Mouse (Mus musculus) forebrain, postnatal 0 days (tissue): ENCODE results near the gene Wdr59. TPM values are rescaled to one million over a fixed set of nuclear protein-coding genes. Genes with fewer than 3 reads are reported as not detected.

Experiments
- ATAC-seq: fragments of 200-750 bp; cut with Nextera tagmentation; 2 replicates; pipeline ENCODE4 v1.8.0; 2017; ENCODE audit warnings: mild to moderate bottlenecking, moderate library complexity
- DNase-seq: peaks from one replicate; pipeline ENCODE4 v3.0.0-alpha.2; 2015
- H3K27ac ChIP-seq: fragments of 300-500 bp; sonication (generic); 2 replicates; pipeline ENCODE4 v1.5.1; 2014; ENCODE audit warnings: low read depth, mild to moderate bottlenecking, antibody characterized with exemption, low read length, moderate library complexity, mixed read lengths
- H3K27me3 ChIP-seq: fragments of 300-500 bp; sonication (generic); 2 replicates; pipeline ENCODE4 v1.6.1; 2014; ENCODE audit warnings: mild to moderate bottlenecking, low read length, mixed read lengths; ENCODE audit not compliant: insufficient read depth
- H3K36me3 ChIP-seq: fragments of 300-500 bp; sonication (generic); 2 replicates; pipeline ENCODE4 v1.6.1; 2014; ENCODE audit warnings: mild to moderate bottlenecking, moderate library complexity; ENCODE audit not compliant: insufficient read depth
- H3K4me1 ChIP-seq: fragments of 300-500 bp; sonication (generic); 2 replicates; pipeline ENCODE4 v1.6.1; 2014; ENCODE audit warnings: antibody characterized with exemption; ENCODE audit not compliant: insufficient read depth
- H3K4me2 ChIP-seq: fragments of 300-500 bp; sonication (generic); 2 replicates; pipeline ENCODE4 v1.6.1; 2014; ENCODE audit warnings: low read depth, mild to moderate bottlenecking, moderate library complexity
- H3K4me3 ChIP-seq: fragments of 300-500 bp; sonication (generic); 2 replicates; pipeline ENCODE4 v1.5.1; 2014; ENCODE audit warnings: low read depth, low read length, mixed read lengths
- H3K9ac ChIP-seq: fragments of 300-500 bp; sonication (generic); 2 replicates; pipeline ENCODE4 v1.6.1; 2014; ENCODE audit warnings: mild to moderate bottlenecking
- H3K9me3 ChIP-seq: fragments of 300-500 bp; sonication (generic); 2 replicates; pipeline ENCODE4 v1.6.1; 2016; ENCODE audit warnings: low read length
- CTCF ChIP-seq: sonication (generic); IDR thresholded peaks from 2 replicates; pipeline ENCODE4 v1.5.1; 2016; ENCODE audit warnings: antibody characterized with exemption, control low read depth, low read depth
- WGBS: fragments of 180-500 bp; shearing (Covaris S2); extraction: QIAGEN DNeasy Blood & Tissue Kit; methylation state at CpG from one replicate; pipeline ENCODE4 v1.1.7; 2014; 5-methylcytosine and 5-hydroxymethylcytosine counted together
- polyA plus RNA-seq: library from polyadenylated mRNA; unstranded; fragments of >200 nt; fragmentation: Nextera tagmentation; extraction: Ambion mirVana; gene quantifications from 2 replicates; pipeline ENCODE4 v1.2.1, GENCODE M21; 2015
- total RNA-seq: library from RNA; depleted of rRNA; stranded (reverse); fragments of >200 nt; gene quantifications from 2 replicates; pipeline ENCODE4 v1.2.3, GENCODE M21; 2014

Gene Wdr59
- total and polyA plus RNA-seq, 2 experiments from 2014 or later = 6.8 to 10.7 TPM

GRCm38 (mm10) chr8:111444245-111444644, 77.6 kb downstream of the Wdr59 start:
- WGBS = 89% methylated on average over 4 of the region's 4 CpGs
- Histone ChIP-seq H3K9ac (no peak overlapping the region), H3K4me1 (no peaks in the 10 kb centered on the region), H3K4me2 (no peak overlapping the region), H3K4me3 (no peak overlapping the region), H3K27me3 (no peaks in the 10 kb centered on the region), H3K9me3 (no peaks in the 10 kb centered on the region), H3K27ac (no peak overlapping the region), H3K36me3 (0 out of 2 replicates have a peak, but pooled peaks cover 8% of the 10 kb centered on the region)
- TF ChIP-seq CTCF = no peak
- DNase-seq = no peak
- no peak for ATAC-seq

GRCm38 (mm10) chr8:111439189-111439588, 82.7 kb downstream of the Wdr59 start:
- Histone ChIP-seq H3K4me3 (no peak overlapping the region), H3K36me3 (no peaks in the 10 kb centered on the region), H3K4me2 (no peak overlapping the region), H3K9me3 (no peaks in the 10 kb centered on the region), H3K27ac (no peak overlapping the region), H3K4me1 (no peaks in the 10 kb centered on the region), H3K27me3 (no peaks in the 10 kb centered on the region), H3K9ac (no peak overlapping the region)
- WGBS = 22% methylated on average over 9 of the region's 9 CpGs
- DNase-seq (peak; percentile 91), ATAC-seq (peak; percentile 68)
- TF ChIP-seq CTCF = peak; percentile 82

GRCm38 (mm10) chr8:111435071-111435828, 86.6 kb downstream of the Wdr59 start:
- DNase-seq (no peak), ATAC-seq (no peak)
- Histone ChIP-seq H3K36me3 (no peaks in the 10 kb centered on the region), H3K4me1 (no peaks in the 10 kb centered on the region), H3K9me3 (no peaks in the 10 kb centered on the region), H3K9ac (no peak overlapping the region), H3K27ac (no peak overlapping the region), H3K4me3 (no peak overlapping the region), H3K4me2 (no peak overlapping the region), H3K27me3 (no peaks in the 10 kb centered on the region)
- TF ChIP-seq CTCF = no peak
- 78% methylated on average over 11 of the region's 11 CpGs for WGBS

- Histone ChIP-seq H3K36me3 (no peaks in the 10 kb centered on the region), H3K4me1 (no peaks in the 10 kb centered on the region), H3K9me3 (no peaks in the 10 kb centered on the region), H3K27me3 (no peaks in the 10 kb centered on the region), H3K4me2 (no peak overlapping the region), H3K4me3 (no peak overlapping the region), H3K9ac (no peak overlapping the region), H3K27ac (no peak overlapping the region)
- no peak for ATAC-seq
- 83% methylated on average over 9 of the region's 9 CpGs for WGBS
- peak; percentile 13 for DNase-seq
- no peak for TF ChIP-seq CTCF
Measured at GRCm38 (mm10) chr8:111424646-111425045, 97.2 kb downstream of the Wdr59 start.

- H3K4me3 ChIP-seq = no peak overlapping the region
- H3K9me3 ChIP-seq = no peaks in the 10 kb centered on the region
- no peak overlapping the region for H3K4me2 ChIP-seq
- no peak overlapping the region for H3K27ac ChIP-seq
- no peaks in the 10 kb centered on the region for H3K36me3 ChIP-seq
- 85% methylated on average over 11 of the region's 11 CpGs for WGBS
- no peak for TF ChIP-seq CTCF
- no peaks in the 10 kb centered on the region for H3K4me1 ChIP-seq
- H3K9ac ChIP-seq = no peak overlapping the region
- no peak for ATAC-seq
- no peak for DNase-seq
- H3K27me3 ChIP-seq = no peaks in the 10 kb centered on the region
Measured at GRCm38 (mm10) chr8:111424181-111424580, 97.7 kb downstream of the Wdr59 start.

- no peaks in the 10 kb centered on the region for H3K9me3 ChIP-seq
- ATAC-seq (no peak), DNase-seq (no peak)
- H3K4me1 ChIP-seq = no peaks in the 10 kb centered on the region
- TF ChIP-seq CTCF = no peak
- H3K9ac ChIP-seq = no peak overlapping the region
- no peaks in the 10 kb centered on the region for H3K36me3 ChIP-seq
- 55% methylated on average over 2 of the region's 2 CpGs for WGBS
- H3K4me3 ChIP-seq = no peak overlapping the region
- no peaks in the 10 kb centered on the region for H3K27me3 ChIP-seq
- no peak overlapping the region for H3K27ac ChIP-seq
- no peak overlapping the region for H3K4me2 ChIP-seq
Measured at GRCm38 (mm10) chr8:111422614-111423013, 99.3 kb downstream of the Wdr59 start.

- Histone ChIP-seq H3K4me1 (no peaks in the 10 kb centered on the region), H3K27me3 (no peaks in the 10 kb centered on the region), H3K4me2 (no peak overlapping the region), H3K36me3 (no peaks in the 10 kb centered on the region), H3K9me3 (no peaks in the 10 kb centered on the region), H3K27ac (no peak overlapping the region), H3K9ac (no peak overlapping the region), H3K4me3 (no peak overlapping the region)
- WGBS = 73% methylated on average over 3 of the region's 3 CpGs
- ATAC-seq (no peak), DNase-seq (no peak)
- no peak for TF ChIP-seq CTCF
Measured at GRCm38 (mm10) chr8:111419171-111419570, 102.7 kb downstream of the Wdr59 start.
